Mouse (Mus musculus) midbrain, embryonic 13.5 days (tissue): Measurements from ENCODE around the gene Arfip1. TPM values are rescaled to one million over a fixed set of nuclear protein-coding genes. Genes with fewer than 3 reads are reported as not detected.

Experiments
- ATAC-seq: fragments of 200-750 bp; cut with Nextera tagmentation; 2 replicates; pipeline ENCODE4 v1.8.0; 2017; ENCODE audit warnings: mild to moderate bottlenecking, moderate TSS enrichment, moderate library complexity
- H3K27ac ChIP-seq: fragments of 300-500 bp; sonication (generic); 2 replicates; pipeline ENCODE4 v1.5.1; 2015; ENCODE audit warnings: inconsistent platforms, mild to moderate bottlenecking, moderate library complexity
- H3K27me3 ChIP-seq: fragments of 300-500 bp; sonication (generic); 2 replicates; pipeline ENCODE4 v1.6.1; 2015; ENCODE audit warnings: mild to moderate bottlenecking, inconsistent platforms
- H3K36me3 ChIP-seq: fragments of 300-500 bp; sonication (generic); 2 replicates; pipeline ENCODE4 v1.6.1; 2015; ENCODE audit warnings: mild to moderate bottlenecking, inconsistent platforms
- H3K4me1 ChIP-seq: fragments of 300-500 bp; sonication (generic); replicated peaks from 2 replicates; pipeline ENCODE4 v1.6.1; 2015; ENCODE audit warnings: inconsistent platforms
- H3K4me2 ChIP-seq: fragments of 300-500 bp; sonication (generic); replicated peaks from 2 replicates; pipeline ENCODE4 v1.6.1; 2015; ENCODE audit warnings: moderate library complexity, mild to moderate bottlenecking, inconsistent platforms
- H3K4me3 ChIP-seq: fragments of 300-500 bp; sonication (generic); replicated peaks from 2 replicates; pipeline ENCODE4 v1.5.1; 2015; ENCODE audit warnings: mild to moderate bottlenecking, inconsistent platforms
- H3K9ac ChIP-seq: fragments of 300-500 bp; sonication (generic); replicated peaks from 2 replicates; pipeline ENCODE4 v1.6.1; 2015; ENCODE audit warnings: mild to moderate bottlenecking, inconsistent platforms
- H3K9me3 ChIP-seq: fragments of 300-500 bp; sonication (generic); 2 replicates; pipeline ENCODE4 v1.6.1; 2016; ENCODE audit warnings: mild to moderate bottlenecking, inconsistent platforms
- WGBS: fragments of 180-500 bp; shearing (Covaris S2); methylation state at CpG from one replicate; pipeline ENCODE4 v1.1.7; 2015; 5-methylcytosine and 5-hydroxymethylcytosine counted together
- polyA plus RNA-seq: library from polyadenylated mRNA; unstranded; fragments of >200 nt; fragmentation: Nextera tagmentation; extraction: Ambion mirVana; gene quantifications from 2 replicates; pipeline ENCODE4 v1.2.1, GENCODE M21; 2015

Gene Arfip1
- polyA plus RNA-seq = 23.4 and 25.0 TPM in 2 replicates

DNA sequence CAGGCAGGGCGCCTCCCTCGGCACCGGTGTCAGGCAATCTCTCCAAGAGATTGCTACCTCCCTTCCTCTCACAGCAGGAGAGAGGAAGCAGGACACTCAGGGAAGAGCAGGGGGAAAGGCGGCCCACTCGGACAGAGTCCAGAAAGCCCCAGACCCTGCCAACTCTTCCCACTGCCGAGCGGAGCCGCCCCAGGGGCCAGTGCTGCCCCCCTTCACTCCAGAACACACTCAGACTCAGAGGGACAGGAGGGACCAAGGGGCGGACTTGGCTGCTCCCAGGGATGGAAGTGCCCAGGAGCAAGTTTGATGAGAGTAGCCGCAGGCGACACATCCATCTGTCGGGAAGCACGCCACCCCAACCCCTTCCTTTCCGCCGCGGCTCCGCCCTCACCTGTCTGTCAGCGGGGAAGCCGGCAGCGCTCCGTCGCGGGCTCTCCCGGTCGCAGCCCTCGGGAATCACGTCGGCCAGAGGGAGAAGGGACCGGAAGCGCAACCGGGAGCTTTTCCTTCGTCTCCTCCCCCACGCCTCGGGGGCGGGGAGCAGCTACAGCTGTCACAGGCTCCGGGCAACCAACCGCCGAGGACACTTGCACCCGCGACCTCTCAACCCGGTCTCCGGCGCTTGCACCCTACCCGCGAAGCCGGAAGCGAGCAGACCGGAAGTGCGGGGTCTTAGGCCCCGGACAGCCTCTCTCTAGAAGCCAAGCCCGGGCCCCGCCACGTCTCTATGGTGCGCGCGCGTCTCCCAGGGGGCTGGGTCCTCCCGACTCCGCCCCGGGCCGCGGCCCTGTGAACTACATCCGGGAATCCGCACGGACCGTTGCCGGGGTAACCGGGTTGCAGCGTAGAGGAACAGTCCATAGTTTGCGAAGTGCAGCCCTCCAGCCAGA is at the start of gene Arfip1:
Gene Arfip1, minus strand, starts transcription at position 603 of the 890 bp plus-strand sequence.
- H3K4me1 ChIP-seq = peaks cover 31% of the 10 kb centered on the region
- peak; percentile 100 for ATAC-seq
- H3K4me2 ChIP-seq = peak within 1 kb of the TSS; percentile 95
- no peaks in the 10 kb centered on the region for H3K9me3 ChIP-seq
- H3K9ac ChIP-seq = peak within 1 kb of the TSS; percentile 85
- peak within 1 kb of the TSS; percentile 88 for H3K4me3 ChIP-seq
- H3K27ac ChIP-seq = peak within 1 kb of the TSS; percentile 91
- WGBS = under 1% methylated on average over 67 of the region's 70 CpGs
- no peaks in the 10 kb centered on the region for H3K27me3 ChIP-seq
- no peaks in the 10 kb centered on the region for H3K36me3 ChIP-seq

DNA sequence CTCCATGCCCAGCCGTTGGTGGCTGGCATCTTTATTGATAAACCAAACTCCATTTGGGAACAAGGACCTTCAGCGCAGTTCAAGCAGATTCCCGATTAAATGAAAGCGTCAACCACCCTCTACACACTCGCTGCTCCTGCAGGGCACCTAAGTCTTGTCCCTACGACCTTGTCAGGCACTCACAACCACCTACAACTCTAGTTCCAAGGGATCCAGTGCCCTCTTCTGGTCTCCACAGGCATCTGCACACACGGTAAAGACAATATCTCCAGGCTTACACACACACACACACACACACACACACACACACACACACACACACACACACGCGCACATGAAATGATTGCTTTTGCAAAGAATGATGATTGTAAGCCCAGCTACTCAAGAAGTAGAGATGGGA is 49.2 kb upstream of the Arfip1 start:
- no peak for ATAC-seq
- H3K9ac ChIP-seq = no peak overlapping the region
- H3K27me3 ChIP-seq = no peaks in the 10 kb centered on the region
- no peaks in the 10 kb centered on the region for H3K9me3 ChIP-seq
- H3K4me3 ChIP-seq = no peak overlapping the region
- no peaks in the 10 kb centered on the region for H3K4me1 ChIP-seq
- no peak overlapping the region for H3K27ac ChIP-seq
- H3K36me3 ChIP-seq = no peaks in the 10 kb centered on the region
- 95% methylated on average over 9 of the region's 9 CpGs for WGBS
- H3K4me2 ChIP-seq = no peak overlapping the region

- H3K27me3 ChIP-seq = no peaks in the 10 kb centered on the region
- WGBS = 71% methylated on average over 3 of the region's 3 CpGs
Measured at GRCm38 (mm10) chr3:84622026-84622425, 39.6 kb upstream of the Arfip1 start.

GRCm38 (mm10) chr3:84619725-84620124 is 37.3 kb upstream of the Arfip1 start:
- no peak overlapping the region for H3K27ac ChIP-seq
- WGBS = 93% methylated on average over 6 of the region's 6 CpGs
- no peaks in the 10 kb centered on the region for H3K36me3 ChIP-seq
- peaks cover 5% of the 10 kb centered on the region; the same call in 1 of the 2 replicates for H3K9me3 ChIP-seq
- no peak overlapping the region for H3K9ac ChIP-seq
- no peaks in the 10 kb centered on the region for H3K27me3 ChIP-seq
- no peaks in the 10 kb centered on the region for H3K4me1 ChIP-seq
- H3K4me3 ChIP-seq = no peak overlapping the region
- H3K4me2 ChIP-seq = no peak overlapping the region
- ATAC-seq = no peak

More at GRCm38 (mm10) chr3:84622026-84622425, 39.6 kb upstream of the Arfip1 start:
- Histone ChIP-seq H3K4me3 (no peak overlapping the region), H3K27ac (no peak overlapping the region), H3K9me3 (peaks cover 5% of the 10 kb centered on the region; the same call in 1 of the 2 replicates), H3K4me1 (no peaks in the 10 kb centered on the region), H3K36me3 (no peaks in the 10 kb centered on the region), H3K4me2 (no peak overlapping the region), H3K9ac (no peak overlapping the region)
- ATAC-seq = no peak

- H3K9ac ChIP-seq = no peak overlapping the region
- peaks cover 5% of the 10 kb centered on the region; the same call in 1 of the 2 replicates for H3K9me3 ChIP-seq
- ATAC-seq = no peak
- H3K4me1 ChIP-seq = no peaks in the 10 kb centered on the region
- no peak overlapping the region for H3K27ac ChIP-seq
- no peak overlapping the region for H3K4me3 ChIP-seq
- no peaks in the 10 kb centered on the region for H3K27me3 ChIP-seq
- WGBS = 96% methylated on average over 7 of the region's 7 CpGs
- H3K36me3 ChIP-seq = no peaks in the 10 kb centered on the region
- H3K4me2 ChIP-seq = no peak overlapping the region
Measured at GRCm38 (mm10) chr3:84619056-84619455, 36.6 kb upstream of the Arfip1 start.

DNA sequence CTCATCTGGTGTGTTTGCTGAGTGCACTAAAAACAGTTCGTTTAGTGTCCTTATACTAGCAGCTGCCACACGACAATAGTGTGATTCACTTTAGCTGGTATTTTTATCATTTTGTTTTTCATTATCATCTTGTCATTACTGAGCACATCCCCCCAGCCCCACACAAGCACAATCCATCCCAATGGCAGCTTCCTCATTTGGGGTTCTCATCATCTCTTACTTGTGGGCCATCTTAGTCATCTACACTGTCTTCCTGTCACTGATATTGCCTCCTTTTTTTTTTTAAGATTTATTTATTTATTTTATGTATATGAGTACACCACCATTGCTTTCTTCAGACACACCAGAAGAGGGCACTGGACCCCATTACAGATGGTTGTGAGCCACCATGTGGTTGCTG is 36.2 kb upstream of the Arfip1 start:
- Histone ChIP-seq H3K4me1 (no peaks in the 10 kb centered on the region), H3K27ac (no peak overlapping the region), H3K36me3 (no peaks in the 10 kb centered on the region), H3K9me3 (peaks cover 5% of the 10 kb centered on the region; the same call in 1 of the 2 replicates), H3K27me3 (no peaks in the 10 kb centered on the region), H3K4me2 (no peak overlapping the region), H3K9ac (no peak overlapping the region), H3K4me3 (no peak overlapping the region)
- 84% methylated on average over 2 of the region's 2 CpGs for WGBS
- ATAC-seq = no peak

DNA sequence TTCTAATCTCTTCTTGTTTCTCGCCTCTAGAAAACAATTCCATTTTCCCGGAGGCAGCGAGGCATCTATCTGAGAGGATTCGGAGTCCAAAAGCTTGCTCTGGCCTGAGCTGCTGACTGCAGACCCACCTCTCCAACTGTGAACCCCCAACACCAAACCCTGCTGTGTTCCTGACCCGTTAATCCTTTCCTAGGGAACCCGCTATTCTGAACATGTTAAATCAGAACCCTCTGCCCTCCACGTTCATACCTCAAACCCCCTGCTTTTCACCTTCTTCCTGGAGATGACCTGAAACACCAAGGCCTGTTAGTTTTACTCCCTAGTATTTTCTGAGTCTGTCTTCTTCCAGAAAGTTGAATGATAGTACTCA is 33.4 kb upstream of the Arfip1 start:
- ATAC-seq = no peak
- Histone ChIP-seq H3K27me3 (no peaks in the 10 kb centered on the region), H3K4me3 (no peak overlapping the region), H3K27ac (no peak overlapping the region), H3K9ac (no peak overlapping the region), H3K36me3 (no peaks in the 10 kb centered on the region), H3K4me1 (no peaks in the 10 kb centered on the region), H3K9me3 (peaks cover 5% of the 10 kb centered on the region; the same call in 1 of the 2 replicates), H3K4me2 (no peak overlapping the region)
- WGBS = 29% methylated on average over 7 of the region's 7 CpGs

DNA sequence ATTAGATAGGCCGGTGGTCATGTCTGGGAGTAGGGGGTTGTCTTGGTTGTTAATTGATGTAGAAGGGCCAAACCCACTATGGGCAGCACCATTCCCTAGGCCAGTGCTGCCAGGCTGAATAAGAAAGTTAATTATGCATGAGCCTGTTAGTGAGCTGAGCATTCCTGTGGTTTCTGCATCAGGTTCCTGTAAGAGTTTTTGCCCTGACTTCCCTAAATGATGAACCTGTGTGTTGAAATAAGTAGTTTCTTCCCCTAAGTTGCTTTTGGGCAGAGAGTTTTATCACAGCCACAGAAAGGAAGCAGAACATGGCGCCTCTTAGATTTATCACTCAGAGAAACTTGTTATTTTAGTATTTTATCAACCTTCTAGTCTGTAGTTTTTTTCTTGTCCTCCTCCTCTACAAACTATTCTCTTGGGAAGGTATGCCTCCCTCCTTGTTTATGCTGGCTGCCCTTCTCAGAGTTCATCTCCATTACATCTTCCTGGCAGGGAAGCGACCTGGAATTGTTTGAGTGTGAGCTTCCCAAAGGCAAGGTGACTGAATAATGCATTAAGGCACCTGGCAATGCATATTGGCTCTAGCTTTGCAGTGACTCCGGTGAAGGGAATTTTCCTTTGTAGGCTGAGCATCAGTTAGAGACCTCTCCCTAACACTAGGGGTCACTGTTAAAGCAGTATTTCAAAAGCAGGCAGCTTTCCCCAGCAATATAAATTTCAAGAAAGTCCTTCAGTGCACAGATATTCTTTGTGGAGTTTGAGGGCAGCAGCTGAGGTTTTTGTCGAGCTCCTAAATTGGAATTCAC is 32.8 kb upstream of the Arfip1 start:
- H3K27me3 ChIP-seq = no peaks in the 10 kb centered on the region
- H3K4me1 ChIP-seq = no peaks in the 10 kb centered on the region
- H3K9me3 ChIP-seq = peaks cover 5% of the 10 kb centered on the region; the same call in 1 of the 2 replicates
- no peak overlapping the region for H3K4me3 ChIP-seq
- H3K9ac ChIP-seq = no peak overlapping the region
- peak; percentile 37; the same call in 1 of the 2 replicates for ATAC-seq
- H3K36me3 ChIP-seq = no peaks in the 10 kb centered on the region
- 28% methylated on average over 5 of the region's 5 CpGs for WGBS
- H3K4me2 ChIP-seq = no peak overlapping the region
- H3K27ac ChIP-seq = no peak overlapping the region

- Histone ChIP-seq H3K36me3 (no peaks in the 10 kb centered on the region), H3K4me1 (no peaks in the 10 kb centered on the region), H3K9me3 (peaks cover 4% of the 10 kb centered on the region; the same call in 1 of the 2 replicates), H3K9ac (no peak overlapping the region), H3K27me3 (no peaks in the 10 kb centered on the region), H3K4me2 (no peak overlapping the region), H3K4me3 (no peak overlapping the region), H3K27ac (no peak overlapping the region)
- ATAC-seq = no peak
- WGBS = 80% methylated on average over 9 of the region's 9 CpGs
Measured at GRCm38 (mm10) chr3:84610183-84610710, 27.8 kb upstream of the Arfip1 start.

DNA sequence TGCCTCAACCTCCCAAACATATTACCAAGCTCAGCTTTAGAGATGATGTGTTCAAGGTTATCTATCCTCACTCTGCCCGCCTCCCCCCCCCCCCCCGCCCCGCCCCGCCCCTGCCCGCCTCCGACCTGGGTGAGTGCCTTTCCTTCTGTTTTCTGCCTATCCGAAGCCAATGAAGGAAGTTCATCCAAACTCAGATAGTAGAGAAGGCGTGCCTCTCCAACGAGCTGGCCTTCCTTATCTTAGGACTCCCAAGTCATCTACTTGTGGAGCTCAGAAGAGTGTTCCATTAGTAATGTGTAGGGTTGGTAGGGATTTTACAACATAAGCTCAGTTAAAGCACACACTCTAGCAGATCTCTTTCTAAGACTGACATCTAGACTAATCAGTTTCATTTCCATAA is 20.8 kb upstream of the Arfip1 start:
- peaks cover 4% of the 10 kb centered on the region; the same call in 1 of the 2 replicates for H3K9me3 ChIP-seq
- no peak overlapping the region for H3K4me2 ChIP-seq
- no peak overlapping the region for H3K4me3 ChIP-seq
- 71% methylated on average over 9 of the region's 9 CpGs for WGBS
- no peaks in the 10 kb centered on the region for H3K36me3 ChIP-seq
- no peak for ATAC-seq
- no peaks in the 10 kb centered on the region for H3K4me1 ChIP-seq
- H3K27ac ChIP-seq = no peak overlapping the region
- no peak overlapping the region for H3K9ac ChIP-seq
- peaks cover 3% of the 10 kb centered on the region; the same call in 1 of the 2 replicates for H3K27me3 ChIP-seq

DNA sequence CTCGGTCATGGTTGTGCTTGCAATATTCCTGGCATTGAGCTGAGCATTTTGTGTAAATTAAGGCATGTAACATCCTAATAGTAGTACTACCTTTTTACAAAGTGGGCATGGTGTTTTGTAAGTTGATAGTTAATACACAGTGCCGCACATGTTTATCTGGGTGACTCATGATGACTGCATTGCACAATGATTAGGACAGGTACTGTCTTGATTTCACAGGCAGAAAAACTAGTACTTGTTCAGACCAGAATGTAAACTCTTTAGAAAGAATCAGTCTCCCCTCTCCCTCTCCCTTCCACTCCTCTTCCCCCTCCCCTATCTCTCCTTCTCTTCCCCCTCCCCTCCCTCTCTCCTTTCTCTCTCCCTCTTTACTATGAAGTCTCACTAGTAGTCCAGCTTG is 20.3 kb upstream of the Arfip1 start:
- Histone ChIP-seq H3K9me3 (peaks cover 4% of the 10 kb centered on the region; the same call in 1 of the 2 replicates), H3K4me2 (no peak overlapping the region), H3K27ac (no peak overlapping the region), H3K4me1 (no peaks in the 10 kb centered on the region), H3K27me3 (peaks cover 7% of the 10 kb centered on the region), H3K9ac (no peak overlapping the region), H3K4me3 (no peak overlapping the region), H3K36me3 (no peaks in the 10 kb centered on the region)
- 96% methylated on average over 2 of the region's 2 CpGs for WGBS
- ATAC-seq = no peak
